Mouse (Mus musculus) CH12.LX (cell line): ENCODE data around the gene Adcy4.

Experiments used
- CTCF ChIP-seq, 2 experiments: IDR thresholded peaks in 1 of 2; conservative IDR thresholded peaks in 1 of 2; 2 replicates each; pipeline ENCODE4 v1.5.1; 2011 to 2012; ENCODE audit warnings: low read depth in 2 of 2, low read length in 2 of 2, improper control_type of control experiment in 1 of 2, inconsistent platforms in 1 of 2, mild to moderate bottlenecking in 1 of 2, moderate library complexity in 1 of 2
- E2F4 ChIP-seq: IDR thresholded peaks from 2 replicates; pipeline ENCODE4 v1.6.1; 2011; ENCODE audit warnings: low read depth, low read length, improper control_type of control experiment; ENCODE audit not compliant: insufficient replicate concordance
- EP300 ChIP-seq: IDR thresholded peaks from 2 replicates; pipeline ENCODE4 v1.6.1; 2011; ENCODE audit warnings: low read length, improper control_type of control experiment
- HCFC1 ChIP-seq: IDR thresholded peaks from 2 replicates; pipeline ENCODE4 v1.6.1; 2012; ENCODE audit warnings: low read depth, mild to moderate bottlenecking, inconsistent platforms, low read length, improper control_type of control experiment
- MXI1 ChIP-seq: IDR thresholded peaks from 2 replicates; pipeline ENCODE4 v1.6.1; 2011; ENCODE audit warnings: mild to moderate bottlenecking, low read depth, low read length, improper control_type of control experiment
- MYC ChIP-seq: IDR thresholded peaks from 2 replicates; pipeline ENCODE4 v1.6.1; 2011; ENCODE audit warnings: low read depth, mild to moderate bottlenecking, improper control_type of control experiment, low read length
- POLR2A ChIP-seq: IDR thresholded peaks from 2 replicates; pipeline ENCODE4 v1.6.1; 2011; ENCODE audit warnings: low read depth, mild to moderate bottlenecking, improper control_type of control experiment, low read length
- RAD21 ChIP-seq: IDR thresholded peaks from 2 replicates; pipeline ENCODE4 v1.6.1; 2011; ENCODE audit warnings: low read depth, mild to moderate bottlenecking, low read length, improper control_type of control experiment, moderate library complexity
- TBP ChIP-seq: conservative IDR thresholded peaks from 2 replicates; pipeline ENCODE4 v1.6.1; 2011; ENCODE audit warnings: low read depth, low read length, improper control_type of control experiment
- TCF12 ChIP-seq: IDR thresholded peaks from 2 replicates; pipeline ENCODE4 v1.6.1; 2014; ENCODE audit warnings: low read depth, mild to moderate bottlenecking, inconsistent platforms, low read length, improper control_type of control experiment

GRCm38 (mm10) chr14:55737086-55737687 is 46.7 kb downstream of the Adcy4 start:
- no peak for TF ChIP-seq E2F4
- no peak for TF ChIP-seq TCF12
- no peak for TF ChIP-seq EP300
- no peak for TF ChIP-seq CTCF (conservative IDR thresholded peaks at IDR 0.05 in 1 of 2, IDR thresholded peaks at IDR 0.05 in 1 of 2; ENCODE audit: low read depth in 2 of 2, low read length in 2 of 2)
- no peak for TF ChIP-seq POLR2A
- no peak for TF ChIP-seq TBP
- TF ChIP-seq MYC = no peak
- no peak for TF ChIP-seq RAD21
- TF ChIP-seq HCFC1 = no peak
- no peak for TF ChIP-seq MXI1
